22 mouse cellular contexts compared by ENCODE assay signal in the genomic region with DNA sequence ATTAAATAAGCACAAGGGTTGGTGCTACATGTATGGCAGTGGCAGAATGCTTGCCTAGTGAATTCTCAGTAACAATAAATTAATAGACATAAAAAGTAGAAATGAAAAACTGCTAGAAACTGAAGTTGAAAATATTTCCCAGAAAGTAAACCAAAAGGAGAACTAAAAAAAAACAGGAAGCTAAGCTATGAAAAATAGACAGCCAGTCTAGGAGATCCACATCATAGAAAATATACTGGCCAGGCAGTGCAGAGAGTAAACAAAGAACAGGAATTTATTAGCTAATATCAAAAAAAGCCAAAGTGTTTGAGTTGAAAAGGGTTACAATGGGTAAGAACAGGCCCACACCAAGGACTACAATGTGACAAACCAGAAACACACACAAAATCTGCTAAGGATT. TPM values are rescaled to one million over a fixed set of nuclear protein-coding genes. Genes with fewer than 3 reads are reported as not detected.
DNase-seq lines count a peak whose midpoint lies in the region; ATAC-seq lines count a peak whose summit lies in the region.
"Had no signal": no experiment of that assay in that cellular context is flagged by ENCODE, and none has a peak within 500 bp of the region (broad histone marks: within the 10 kb centered on the region; RNA-seq: fewer than 3 reads in every experiment).

No protein-coding gene starts in this region.

- no peak overlapping the region for H3K9ac ChIP-seq in forebrain, embryonic 16.5 days (replicated peaks; ENCODE audit: low read depth, low read length)
- H3K9ac ChIP-seq in midbrain, embryonic 12.5 days (replicated peaks): no peak overlapping the region
- no peak overlapping the region for H3K9ac ChIP-seq in midbrain, embryonic 13.5 days (replicated peaks)
- H3K9ac ChIP-seq in forebrain, embryonic 14.5 days (ENCODE audit: low read length): no peak overlapping the region
- H3K9ac ChIP-seq: forebrain, embryonic 15.5 days; heart, embryonic 12.5 days; heart, embryonic 15.5 days; hindbrain, embryonic 14.5 days had no signal

- no peaks in the 10 kb centered on the region for H3K9me3 ChIP-seq in forebrain, embryonic 10.5 days
- H3K9me3 ChIP-seq in forebrain, embryonic 16.5 days (ENCODE audit: control insufficient read depth, low read length): no peaks in the 10 kb centered on the region
- no peaks in the 10 kb centered on the region for H3K9me3 ChIP-seq in midbrain, embryonic 12.5 days
- H3K9me3 ChIP-seq in midbrain, embryonic 13.5 days: no peaks in the 10 kb centered on the region
- H3K9me3 ChIP-seq in forebrain, embryonic 14.5 days (replicated peaks; ENCODE audit: control insufficient read depth, low read length): no peaks in the 10 kb centered on the region
- H3K9me3 ChIP-seq: forebrain, embryonic 15.5 days; heart, embryonic 12.5 days; heart, embryonic 15.5 days had no signal

- ATAC-seq in forebrain, embryonic 16.5 days: no peak
- no peak for ATAC-seq in midbrain, embryonic 12.5 days (ENCODE audit: low FRiP score, low read depth)
- ATAC-seq in midbrain, embryonic 13.5 days: no peak
- no peak for ATAC-seq in forebrain, embryonic 14.5 days
- ATAC-seq: forebrain, embryonic 15.5 days had no signal

- DNase-seq in forebrain, embryonic 10.5 days (ENCODE audit: extremely low spot score, low spot score): no peak
- DNase-seq in embryo, embryonic 10 days (ENCODE audit: low spot score): no peak
- DNase-seq in forebrain, embryonic 14.5 days (ENCODE audit: low spot score): no peak
- DNase-seq: adrenal gland, adult 2 months; adrenal gland, postnatal 14 days; cerebellum, adult 11-12 months; cerebellum, adult 8-10 months; cerebellum, postnatal 10 days; cerebellum, postnatal 36 days; gastrocnemius, postnatal 10 days; gastrocnemius, postnatal 36 days; heart, adult 18-20 months; heart, postnatal 10 days; heart, postnatal 36 days had no signal

- H3K79me2 ChIP-seq in macrophage (ENCODE audit: inconsistent target): no peaks in the 10 kb centered on the region; the same call in 1 of the 2 replicates

- peak overlapping the region; percentile 25; the same call in 1 of the 2 replicates for H3K27ac ChIP-seq in forebrain, embryonic 10.5 days
- H3K27ac ChIP-seq in forebrain, embryonic 16.5 days (ENCODE audit: low read length): no peak overlapping the region
- H3K27ac ChIP-seq in midbrain, embryonic 12.5 days (replicated peaks): 0 out of 2 replicates have a peak overlapping the region, but pooled peaks have one; percentile 35
- no peak overlapping the region for H3K27ac ChIP-seq in midbrain, embryonic 13.5 days
- peak overlapping the region; percentile 31; the same call in 1 of the 2 replicates for H3K27ac ChIP-seq in macrophage
- no peak overlapping the region for H3K27ac ChIP-seq in forebrain, embryonic 14.5 days (ENCODE audit: low read depth, low read length)
- H3K27ac ChIP-seq: forebrain, embryonic 15.5 days; heart, embryonic 15.5 days; hindbrain, embryonic 14.5 days had no signal

- peaks cover 25% of the 10 kb centered on the region for H3K4me1 ChIP-seq in forebrain, embryonic 10.5 days
- no peaks in the 10 kb centered on the region for H3K4me1 ChIP-seq in forebrain, embryonic 16.5 days (replicated peaks; ENCODE audit: control insufficient read depth, insufficient read depth, low read length)
- no peaks in the 10 kb centered on the region for H3K4me1 ChIP-seq in midbrain, embryonic 12.5 days
- H3K4me1 ChIP-seq in midbrain, embryonic 13.5 days (replicated peaks): peaks cover 10% of the 10 kb centered on the region
- H3K4me1 ChIP-seq in forebrain, embryonic 14.5 days (ENCODE audit: control insufficient read depth, insufficient read depth, low read length): no peaks in the 10 kb centered on the region
- H3K4me1 ChIP-seq: forebrain, embryonic 15.5 days; heart, embryonic 12.5 days; heart, embryonic 15.5 days had no signal

- H3K4me3 ChIP-seq in forebrain, embryonic 10.5 days: no peak overlapping the region
- H3K4me3 ChIP-seq in forebrain, embryonic 16.5 days (replicated peaks; ENCODE audit: low read length): no peak overlapping the region
- H3K4me3 ChIP-seq in midbrain, embryonic 12.5 days: no peak overlapping the region
- no peak overlapping the region for H3K4me3 ChIP-seq in midbrain, embryonic 13.5 days (replicated peaks)
- H3K4me3 ChIP-seq in macrophage (ENCODE audit: inconsistent target): no peak overlapping the region
- H3K4me3 ChIP-seq in forebrain, embryonic 14.5 days (ENCODE audit: low read depth, low read length): no peak overlapping the region
- H3K4me3 ChIP-seq: forebrain, embryonic 15.5 days; heart, embryonic 12.5 days; heart, embryonic 15.5 days had no signal

- no peak overlapping the region for H3K4me2 ChIP-seq in forebrain, embryonic 16.5 days (ENCODE audit: low read length)
- no peak overlapping the region for H3K4me2 ChIP-seq in midbrain, embryonic 12.5 days (replicated peaks)
- no peak overlapping the region for H3K4me2 ChIP-seq in midbrain, embryonic 13.5 days (replicated peaks)
- H3K4me2 ChIP-seq in forebrain, embryonic 14.5 days (ENCODE audit: low read length): no peak overlapping the region
- H3K4me2 ChIP-seq: forebrain, embryonic 15.5 days; heart, embryonic 12.5 days; heart, embryonic 15.5 days; hindbrain, embryonic 14.5 days had no signal

- H3K36me3 ChIP-seq in forebrain, embryonic 10.5 days (replicated peaks): no peaks in the 10 kb centered on the region; the same call in 1 of the 2 replicates
- no peaks in the 10 kb centered on the region for H3K36me3 ChIP-seq in forebrain, embryonic 16.5 days (ENCODE audit: control insufficient read depth, insufficient read depth)
- H3K36me3 ChIP-seq in midbrain, embryonic 12.5 days: no peaks in the 10 kb centered on the region
- no peaks in the 10 kb centered on the region for H3K36me3 ChIP-seq in midbrain, embryonic 13.5 days
- H3K36me3 ChIP-seq in macrophage (ENCODE audit: inconsistent target): no peaks in the 10 kb centered on the region
- no peaks in the 10 kb centered on the region for H3K36me3 ChIP-seq in forebrain, embryonic 14.5 days (ENCODE audit: control insufficient read depth, insufficient read depth, low read length)
- H3K36me3 ChIP-seq: forebrain, embryonic 15.5 days; heart, embryonic 12.5 days; heart, embryonic 15.5 days had no signal

- no peaks in the 10 kb centered on the region for H3K27me3 ChIP-seq in forebrain, embryonic 10.5 days (ENCODE audit: poor library complexity, severe bottlenecking)
- no peaks in the 10 kb centered on the region for H3K27me3 ChIP-seq in forebrain, embryonic 16.5 days (replicated peaks; ENCODE audit: control insufficient read depth, insufficient read depth, low read length)
- no peaks in the 10 kb centered on the region for H3K27me3 ChIP-seq in midbrain, embryonic 12.5 days
- no peaks in the 10 kb centered on the region for H3K27me3 ChIP-seq in midbrain, embryonic 13.5 days
- H3K27me3 ChIP-seq in forebrain, embryonic 14.5 days (replicated peaks; ENCODE audit: control insufficient read depth, insufficient read depth, low read length): no peaks in the 10 kb centered on the region
- H3K27me3 ChIP-seq: forebrain, embryonic 15.5 days; heart, embryonic 12.5 days; heart, embryonic 15.5 days had no signal

RNA-seq across cellular contexts. Expression of gene Fundc1, which starts 7.4 kb away (rescaled TPM):
- 36.1 and 39.6 TPM in 2 replicates for polyA plus RNA-seq in forebrain, embryonic 10.5 days (2016; fragmentation: Nextera tagmentation; extraction: Ambion mirVana)
- 60.5 and 70.8 TPM in 2 replicates for polyA plus RNA-seq in forebrain, embryonic 16.5 days (2015; fragmentation: Nextera tagmentation; extraction: Ambion mirVana)
- 52.6 and 56.3 TPM in 2 replicates for polyA plus RNA-seq in midbrain, embryonic 12.5 days (2016; fragmentation: Nextera tagmentation; extraction: Ambion mirVana)
- 66.3 and 73.8 TPM in 2 replicates for polyA plus RNA-seq in midbrain, embryonic 13.5 days (2015; fragmentation: Nextera tagmentation; extraction: Ambion mirVana)
- total RNA-seq in macrophage (2018; cell fraction: chromatin; rRNA removed): 10 to 100 TPM in 13 of 26 experiments, 1 to 10 TPM in 13; 2.4 to 22.2 (median 9.8) TPM
- total RNA-seq in macrophage (2018; cell fraction: cytosol; rRNA removed): 10 to 100 TPM; 22.7 to 43.9 (median 35.1) TPM
- 10 to 100 TPM in 21 of 26 experiments, 1 to 10 TPM in 5; 8.0 to 33.4 (median 14.3) TPM for total RNA-seq in macrophage (2018; cell fraction: nucleus; rRNA removed)
- polyA plus RNA-seq in macrophage (2018): 34.3 to 50.5 TPM (median 43.6 TPM) in 3 replicates
- polyA plus RNA-seq in forebrain, embryonic 14.5 days (2014; fragmentation: Nextera tagmentation; extraction: Ambion mirVana): 80.2 and 80.6 TPM in 2 replicates

Comparison
In these comparisons a context has a peak if more than half of its experiments do, and no peak if none do; other contexts are left out.
1. H3K27ac ChIP-seq: peak in forebrain, embryonic 10.5 days (single experiment), midbrain, embryonic 12.5 days (single experiment) and macrophage (single experiment); none in forebrain, embryonic 16.5 days (single experiment), midbrain, embryonic 13.5 days (single experiment) and forebrain, embryonic 14.5 days (single experiment).